Mouse (Mus musculus): Measurements from ENCODE around the gene Atxn7l3. TPM values are rescaled to one million over a fixed set of nuclear protein-coding genes. Genes with fewer than 3 reads are reported as not detected.

The Atxn7l3 gene
- polyA plus RNA-seq, 1 experiment from 2014 or later = 13.9 TPM

GRCm38 (mm10) chr11:102304141-102304540, 7.7 kb upstream of the Atxn7l3 start:
- Histone ChIP-seq H3K9me3 (replicated peaks) (no peaks in the 10 kb centered on the region), H3K4me3 (no peak overlapping the region), H3K27ac (replicated peaks) (no peak overlapping the region), H3K27me3 (ENCODE audit: low read depth, poor library complexity, severe bottlenecking) (no peaks in the 10 kb centered on the region), H3K36me3 (peaks cover 39% of the 10 kb centered on the region), H3K4me1 (peaks cover 11% of the 10 kb centered on the region)
- WGBS = 60% methylated on average over 2 of the region's 2 CpGs
- no peak for DNase-seq (ENCODE audit: low spot score)

- peak; percentile 65 for DNase-seq (ENCODE audit: low spot score)
- peaks cover 25% of the 10 kb centered on the region for H3K4me1 ChIP-seq
- H3K27me3 ChIP-seq (ENCODE audit: low read depth, poor library complexity, severe bottlenecking) = no peaks in the 10 kb centered on the region
- H3K27ac ChIP-seq (replicated peaks) = peak overlapping the region; percentile 57; the same call in 1 of the 2 replicates
- H3K9me3 ChIP-seq (replicated peaks) = no peaks in the 10 kb centered on the region
- H3K36me3 ChIP-seq = peaks cover under 1% of the 10 kb centered on the region; the same call in 1 of the 2 replicates
- H3K4me3 ChIP-seq = no peak overlapping the region
- WGBS = 12% methylated on average over 1 of the region's 1 CpGs
Observed at GRCm38 (mm10) chr11:102299839-102300238, 3.4 kb upstream of the Atxn7l3 start.

- Histone ChIP-seq H3K27ac (replicated peaks) (peak overlapping the region; percentile 98), H3K36me3 (peaks cover 18% of the 10 kb centered on the region), H3K4me3 (peak overlapping the region; percentile 94), H3K4me1 (peaks cover 35% of the 10 kb centered on the region), H3K9me3 (replicated peaks) (no peaks in the 10 kb centered on the region), H3K27me3 (ENCODE audit: low read depth, poor library complexity, severe bottlenecking) (no peaks in the 10 kb centered on the region)
- DNase-seq (ENCODE audit: low spot score) = no peak
- WGBS = 29% methylated on average over 27 of the region's 27 CpGs
Observed at GRCm38 (mm10) chr11:102297577-102298556, 1.4 kb upstream of the Atxn7l3 start.

GRCm38 (mm10) chr11:102295598-102296471, 596 bp downstream of the Atxn7l3 start:
- Histone ChIP-seq H3K9me3 (replicated peaks) (no peaks in the 10 kb centered on the region), H3K36me3 (peaks cover 38% of the 10 kb centered on the region), H3K27me3 (ENCODE audit: low read depth, poor library complexity, severe bottlenecking) (no peaks in the 10 kb centered on the region), H3K4me3 (peak overlapping the region; percentile 94), H3K4me1 (peaks cover 35% of the 10 kb centered on the region), H3K27ac (replicated peaks) (peak overlapping the region; percentile 98)
- DNase-seq (ENCODE audit: low spot score) = peak; percentile 82
- WGBS = under 1% methylated on average over 61 of the region's 73 CpGs

- Histone ChIP-seq H3K4me1 (peaks cover 35% of the 10 kb centered on the region), H3K36me3 (peaks cover 46% of the 10 kb centered on the region), H3K27ac (replicated peaks) (peak overlapping the region; percentile 98), H3K4me3 (peak overlapping the region; percentile 94), H3K9me3 (replicated peaks) (no peaks in the 10 kb centered on the region), H3K27me3 (ENCODE audit: low read depth, poor library complexity, severe bottlenecking) (no peaks in the 10 kb centered on the region)
- no peak for DNase-seq (ENCODE audit: low spot score)
- whole genome bisulfite sequencing = 82% methylated on average over 12 of the region's 12 CpGs
Observed at GRCm38 (mm10) chr11:102294887-102295597, 1.4 kb downstream of the Atxn7l3 start.

- H3K9me3 ChIP-seq (replicated peaks) = no peaks in the 10 kb centered on the region
- H3K4me3 ChIP-seq = peak overlapping the region; percentile 94
- 89% methylated on average over 5 of the region's 5 CpGs for WGBS
- H3K27me3 ChIP-seq (ENCODE audit: low read depth, poor library complexity, severe bottlenecking) = no peaks in the 10 kb centered on the region
- H3K27ac ChIP-seq (replicated peaks) = no peak overlapping the region
- no peak for DNase-seq (ENCODE audit: low spot score)
- peaks cover 52% of the 10 kb centered on the region for H3K36me3 ChIP-seq
- peaks cover 34% of the 10 kb centered on the region for H3K4me1 ChIP-seq
Observed at GRCm38 (mm10) chr11:102294416-102294815, 2.0 kb downstream of the Atxn7l3 start.

GRCm38 (mm10) chr11:102293971-102294370, 2.5 kb downstream of the Atxn7l3 start:
- 95% methylated on average over 13 of the region's 13 CpGs for WGBS
- peaks cover 37% of the 10 kb centered on the region for H3K4me1 ChIP-seq
- no peaks in the 10 kb centered on the region for H3K9me3 ChIP-seq (replicated peaks)
- no peak for DNase-seq (ENCODE audit: low spot score)
- H3K36me3 ChIP-seq = peaks cover 57% of the 10 kb centered on the region
- H3K27ac ChIP-seq (replicated peaks) = no peak overlapping the region
- H3K4me3 ChIP-seq = peak overlapping the region; percentile 94
- H3K27me3 ChIP-seq (ENCODE audit: low read depth, poor library complexity, severe bottlenecking) = no peaks in the 10 kb centered on the region

GRCm38 (mm10) chr11:102291051-102291535, 5.3 kb downstream of the Atxn7l3 start:
- no peak overlapping the region for H3K27ac ChIP-seq (replicated peaks)
- WGBS = 82% methylated on average over 11 of the region's 11 CpGs
- H3K4me1 ChIP-seq = peaks cover 32% of the 10 kb centered on the region
- no peak overlapping the region; the same call in 1 of the 2 replicates for H3K4me3 ChIP-seq
- no peaks in the 10 kb centered on the region for H3K9me3 ChIP-seq (replicated peaks)
- no peak for DNase-seq (ENCODE audit: low spot score)
- no peaks in the 10 kb centered on the region for H3K27me3 ChIP-seq (ENCODE audit: low read depth, poor library complexity, severe bottlenecking)
- peaks cover 76% of the 10 kb centered on the region for H3K36me3 ChIP-seq

- DNase-seq (ENCODE audit: low spot score) = no peak
- H3K9me3 ChIP-seq (replicated peaks) = no peaks in the 10 kb centered on the region
- no peak overlapping the region for H3K27ac ChIP-seq (replicated peaks)
- 83% methylated on average over 4 of the region's 4 CpGs for WGBS
- H3K4me1 ChIP-seq = peaks cover 36% of the 10 kb centered on the region
- H3K4me3 ChIP-seq = no peak overlapping the region
- H3K36me3 ChIP-seq = peaks cover 76% of the 10 kb centered on the region
- no peaks in the 10 kb centered on the region for H3K27me3 ChIP-seq (ENCODE audit: low read depth, poor library complexity, severe bottlenecking)
Observed at GRCm38 (mm10) chr11:102290141-102290540, 6.3 kb downstream of the Atxn7l3 start.

GRCm38 (mm10) chr11:102289511-102290100, 6.8 kb downstream of the Atxn7l3 start:
- H3K27ac ChIP-seq (replicated peaks) = no peak overlapping the region
- 63% methylated on average over 6 of the region's 6 CpGs for WGBS

GRCm38 (mm10) chr11:102288913-102289312, 7.5 kb downstream of the Atxn7l3 start:
- 88% methylated on average over 2 of the region's 2 CpGs for WGBS
- Histone ChIP-seq H3K4me1 (peaks cover 25% of the 10 kb centered on the region), H3K27ac (replicated peaks) (no peak overlapping the region), H3K9me3 (replicated peaks) (no peaks in the 10 kb centered on the region), H3K4me3 (no peak overlapping the region), H3K36me3 (peaks cover 69% of the 10 kb centered on the region), H3K27me3 (ENCODE audit: low read depth, poor library complexity, severe bottlenecking) (no peaks in the 10 kb centered on the region)
- DNase-seq (ENCODE audit: low spot score) = no peak

More at GRCm38 (mm10) chr11:102289511-102290100, 6.8 kb downstream of the Atxn7l3 start:
- Histone ChIP-seq H3K9me3 (replicated peaks) (no peaks in the 10 kb centered on the region), H3K4me3 (0 out of 2 replicates have a peak overlapping the region, but pooled peaks have one; percentile 16), H3K4me1 (peaks cover 32% of the 10 kb centered on the region), H3K27me3 (ENCODE audit: low read depth, poor library complexity, severe bottlenecking) (no peaks in the 10 kb centered on the region), H3K36me3 (peaks cover 76% of the 10 kb centered on the region)
- no peak for DNase-seq (ENCODE audit: low spot score)

Measured in midbrain, embryonic 10.5 days (tissue).